Mouse (Mus musculus) intestine, embryonic 14.5 days (tissue): ENCODE results near the gene Pacsin1. TPM values are rescaled to one million over a fixed set of nuclear protein-coding genes. Genes with fewer than 3 reads are reported as not detected.

Experiments
- ATAC-seq: fragments of 200-750 bp; cut with Nextera tagmentation; replicated peaks from 2 replicates; pipeline ENCODE4 v1.8.0; 2017; ENCODE audit warnings: low read depth, moderate number of reproducible peaks, moderate TSS enrichment, moderate library complexity; ENCODE audit not compliant: low FRiP score, low TSS enrichment
- DNase-seq: peaks from one replicate; pipeline ENCODE4 v3.0.0-alpha.2; 2018; ENCODE audit warnings: low spot score
- H3K27ac ChIP-seq: fragments of 300-500 bp; sonication (generic); 2 replicates; pipeline ENCODE4 v1.5.1; 2014; ENCODE audit warnings: low read depth, mild to moderate bottlenecking, control low read depth
- H3K27me3 ChIP-seq: fragments of 300-500 bp; sonication (generic); replicated peaks from 2 replicates; pipeline ENCODE4 v1.6.1; 2014; ENCODE audit warnings: low read length, control low read depth; ENCODE audit not compliant: control insufficient read depth, insufficient read depth
- H3K36me3 ChIP-seq: fragments of 300-500 bp; sonication (generic); 2 replicates; pipeline ENCODE4 v1.6.1; 2014; ENCODE audit warnings: low read length, control low read depth; ENCODE audit not compliant: control insufficient read depth, insufficient read depth
- H3K4me1 ChIP-seq: fragments of 300-500 bp; sonication (generic); replicated peaks from 2 replicates; pipeline ENCODE4 v1.6.1; 2014; ENCODE audit warnings: low read length, control low read depth, mixed read lengths; ENCODE audit not compliant: control insufficient read depth, insufficient read depth
- H3K4me2 ChIP-seq: fragments of 300-500 bp; sonication (generic); 2 replicates; pipeline ENCODE4 v1.6.1; 2014; ENCODE audit warnings: low read length
- H3K4me3 ChIP-seq: fragments of 300-500 bp; sonication (generic); 2 replicates; pipeline ENCODE4 v1.5.1; 2014; ENCODE audit warnings: low read depth, low read length, control low read depth, mixed read lengths
- H3K9ac ChIP-seq: fragments of 300-500 bp; sonication (generic); 2 replicates; pipeline ENCODE4 v1.6.1; 2014; ENCODE audit warnings: mild to moderate bottlenecking, low read length
- H3K9me3 ChIP-seq: fragments of 300-500 bp; sonication (generic); 2 replicates; pipeline ENCODE4 v1.6.1; 2016; ENCODE audit warnings: low read length, control low read depth; ENCODE audit not compliant: control insufficient read depth
- WGBS: fragments of 180-500 bp; shearing (Covaris S2); extraction: QIAGEN DNeasy Blood & Tissue Kit; methylation state at CpG from one replicate; pipeline ENCODE4 v1.1.7; 2014; 5-methylcytosine and 5-hydroxymethylcytosine counted together
- polyA plus RNA-seq: library from polyadenylated mRNA; unstranded; fragments of >200 nt; fragmentation: Nextera tagmentation; extraction: Ambion mirVana; gene quantifications from 2 replicates; pipeline ENCODE4 v1.2.1, GENCODE M21; 2014

The Pacsin1 gene
- polyA plus RNA-seq, 1 experiment from 2014 or later = 1.5 TPM

DNA sequence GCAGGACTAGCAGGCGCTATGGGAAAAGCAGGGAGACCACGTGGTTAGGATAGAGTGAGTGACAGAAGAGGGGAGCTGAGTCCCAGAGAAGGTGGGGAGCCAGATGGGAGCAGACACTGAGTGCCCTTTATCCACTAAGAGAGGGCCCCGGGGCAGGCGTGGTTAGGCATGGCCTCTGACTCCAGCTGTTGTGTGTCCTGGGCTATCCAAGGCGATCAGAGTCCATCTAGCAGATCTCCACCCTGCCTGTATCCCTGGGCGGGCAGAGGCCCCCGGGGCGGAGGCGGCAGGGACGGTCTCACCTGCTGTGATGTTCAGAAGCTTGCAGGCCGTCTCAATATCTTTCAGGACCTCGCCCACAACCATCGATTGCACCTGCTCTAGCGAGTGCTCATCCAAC is 64.4 kb downstream of the Pacsin1 start:
- Histone ChIP-seq H3K4me2 (no peak overlapping the region), H3K4me3 (no peak overlapping the region), H3K9me3 (no peaks in the 10 kb centered on the region), H3K27me3 (no peaks in the 10 kb centered on the region), H3K4me1 (peaks cover 7% of the 10 kb centered on the region; the same call in 1 of the 2 replicates), H3K36me3 (no peaks in the 10 kb centered on the region), H3K27ac (no peak overlapping the region), H3K9ac (no peak overlapping the region)
- no peak for DNase-seq
- 62% methylated on average over 14 of the region's 14 CpGs for WGBS
- 0 out of 2 replicates have a peak, but pooled peaks have one; percentile 32 for ATAC-seq

- H3K36me3 ChIP-seq = no peaks in the 10 kb centered on the region
- H3K27me3 ChIP-seq = no peaks in the 10 kb centered on the region
- no peak overlapping the region for H3K4me3 ChIP-seq
- 72% methylated on average over 9 of the region's 9 CpGs for WGBS
- no peak overlapping the region for H3K27ac ChIP-seq
- H3K4me2 ChIP-seq = no peak overlapping the region
- H3K9me3 ChIP-seq = no peaks in the 10 kb centered on the region
- ATAC-seq = no peak
- DNase-seq = no peak
- H3K9ac ChIP-seq = no peak overlapping the region
- H3K4me1 ChIP-seq = peaks cover 11% of the 10 kb centered on the region
Observed at GRCm38 (mm10) chr17:27720326-27720725, 65.0 kb downstream of the Pacsin1 start.

DNA sequence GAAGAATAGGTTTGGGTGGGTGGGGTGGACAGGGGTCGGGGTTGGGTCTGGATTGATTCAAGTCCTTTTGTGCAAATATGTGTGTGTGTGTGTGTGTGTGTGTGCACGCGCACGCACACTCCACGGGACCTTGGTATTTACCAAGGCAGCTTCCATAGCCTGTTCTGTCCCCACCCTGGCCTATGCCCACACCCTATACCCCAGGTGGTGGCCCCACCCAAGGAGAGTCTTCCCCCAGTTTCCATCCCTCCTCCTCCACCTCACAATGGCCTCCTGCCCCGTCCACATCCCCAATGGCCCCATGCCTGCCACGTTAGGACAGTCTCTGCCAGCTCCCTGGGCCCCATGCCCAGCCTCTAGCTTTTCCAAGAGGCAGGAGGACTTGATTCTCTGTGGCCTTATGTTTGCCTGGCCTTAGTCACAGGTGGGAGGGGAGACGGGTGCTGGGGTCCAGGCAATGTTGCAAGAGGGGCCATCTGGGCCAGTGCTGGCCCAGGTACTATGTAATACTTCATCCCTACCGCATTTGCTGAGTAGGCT is 65.9 kb downstream of the Pacsin1 start:
- WGBS = 79% methylated on average over 9 of the region's 9 CpGs
- ATAC-seq = no peak

GRCm38 (mm10) chr17:27724327-27724726 is 69.0 kb downstream of the Pacsin1 start:
- Histone ChIP-seq H3K27ac (no peak overlapping the region), H3K4me2 (no peak overlapping the region), H3K4me3 (no peak overlapping the region), H3K36me3 (no peaks in the 10 kb centered on the region), H3K4me1 (peaks cover 18% of the 10 kb centered on the region), H3K27me3 (no peaks in the 10 kb centered on the region), H3K9me3 (no peaks in the 10 kb centered on the region), H3K9ac (no peak overlapping the region)
- ATAC-seq (no peak), DNase-seq (no peak)
- WGBS = 20% methylated on average over 3 of the region's 3 CpGs

More for the DNA sequence above, 65.9 kb downstream of the Pacsin1 start:
- Histone ChIP-seq H3K4me1 (peaks cover 19% of the 10 kb centered on the region), H3K4me2 (no peak overlapping the region), H3K4me3 (no peak overlapping the region), H3K9ac (no peak overlapping the region), H3K27me3 (no peaks in the 10 kb centered on the region), H3K27ac (no peak overlapping the region), H3K9me3 (no peaks in the 10 kb centered on the region), H3K36me3 (no peaks in the 10 kb centered on the region)
- no peak for DNase-seq

- no peak overlapping the region for H3K9ac ChIP-seq
- no peak overlapping the region for H3K4me2 ChIP-seq
- ATAC-seq (no peak), DNase-seq (no peak)
- WGBS = 43% methylated on average over 10 of the region's 10 CpGs
- H3K9me3 ChIP-seq = no peaks in the 10 kb centered on the region
- no peak overlapping the region for H3K27ac ChIP-seq
- H3K4me1 ChIP-seq = peaks cover 18% of the 10 kb centered on the region
- H3K4me3 ChIP-seq = no peak overlapping the region
- H3K36me3 ChIP-seq = no peaks in the 10 kb centered on the region
- H3K27me3 ChIP-seq = no peaks in the 10 kb centered on the region
Observed at GRCm38 (mm10) chr17:27725011-27725410, 69.7 kb downstream of the Pacsin1 start.

GRCm38 (mm10) chr17:27725412-27725811 is 70.1 kb downstream of the Pacsin1 start:
- DNase-seq = no peak
- Histone ChIP-seq H3K4me3 (no peak overlapping the region), H3K27ac (no peak overlapping the region), H3K4me1 (peaks cover 18% of the 10 kb centered on the region), H3K36me3 (no peaks in the 10 kb centered on the region), H3K27me3 (no peaks in the 10 kb centered on the region), H3K4me2 (no peak overlapping the region), H3K9me3 (0 out of 2 replicates have a peak, but pooled peaks cover 2% of the 10 kb centered on the region), H3K9ac (no peak overlapping the region)
- 25% methylated on average over 10 of the region's 10 CpGs for WGBS
- no peak for ATAC-seq

- Histone ChIP-seq H3K27ac (no peak overlapping the region), H3K9me3 (0 out of 2 replicates have a peak, but pooled peaks cover 3% of the 10 kb centered on the region), H3K4me2 (no peak overlapping the region), H3K4me1 (peaks cover 18% of the 10 kb centered on the region), H3K9ac (no peak overlapping the region), H3K27me3 (no peaks in the 10 kb centered on the region), H3K4me3 (no peak overlapping the region), H3K36me3 (no peaks in the 10 kb centered on the region)
- no peak for ATAC-seq
- no peak for DNase-seq
- 29% methylated on average over 7 of the region's 7 CpGs for WGBS
Observed at GRCm38 (mm10) chr17:27726527-27726926, 71.2 kb downstream of the Pacsin1 start.

- Histone ChIP-seq H3K27ac (no peak within 1 kb of the TSS), H3K4me1 (peaks cover 18% of the 10 kb centered on the region), H3K4me2 (no peak within 1 kb of the TSS), H3K27me3 (no peaks in the 10 kb centered on the region), H3K36me3 (no peaks in the 10 kb centered on the region), H3K9me3 (0 out of 2 replicates have a peak, but pooled peaks cover 3% of the 10 kb centered on the region), H3K4me3 (no peak within 1 kb of the TSS), H3K9ac (0 out of 2 replicates have a peak within 1 kb of the TSS, but pooled peaks have one; percentile 5)
- ATAC-seq (no peak), DNase-seq (no peak)
- WGBS = 63% methylated on average over 10 of the region's 10 CpGs
Observed at GRCm38 (mm10) chr17:27728770-27729169, 73.5 kb downstream of the Pacsin1 start, which contains the start of gene Spdef. Gene Spdef, minus strand, starts transcription at chr17:27728955.

- Histone ChIP-seq H3K9ac (no peak overlapping the region), H3K27ac (no peak overlapping the region)
- 60% methylated on average over 5 of the region's 5 CpGs for WGBS
Observed at GRCm38 (mm10) chr17:27732152-27732551, 76.8 kb downstream of the Pacsin1 start.

More at GRCm38 (mm10) chr17:27732152-27732551, 76.8 kb downstream of the Pacsin1 start:
- Histone ChIP-seq H3K36me3 (no peaks in the 10 kb centered on the region), H3K4me1 (no peaks in the 10 kb centered on the region; the same call in 1 of the 2 replicates), H3K9me3 (0 out of 2 replicates have a peak, but pooled peaks cover 3% of the 10 kb centered on the region), H3K4me2 (no peak overlapping the region), H3K27me3 (no peaks in the 10 kb centered on the region), H3K4me3 (no peak overlapping the region)
- no peak for ATAC-seq
- DNase-seq = no peak
